Mouse (Mus musculus) heart, embryonic 11.5 days (tissue): Measurements from ENCODE around the gene Olfr1279. TPM values are rescaled to one million over a fixed set of nuclear protein-coding genes. Genes with fewer than 3 reads are reported as not detected.

ENCODE experiments used
- polyA plus RNA-seq: library from polyadenylated mRNA; unstranded; fragments of >200 nt; fragmentation: Nextera tagmentation; extraction: Ambion mirVana; gene quantifications from 2 replicates; pipeline ENCODE4 v1.2.1, GENCODE M21; 2014

Gene Olfr1279
- polyA plus RNA-seq, 1 experiment from 2014 or later: not detected

Other genes starting within 250 kb of the Olfr1279 start
- not detected in 2 replicates for gene Gm13941, start 194.7 kb upstream of the Olfr1279 start, polyA plus RNA-seq
- not detected in 2 replicates for gene Gm15130, start 147.7 kb upstream of the Olfr1279 start, polyA plus RNA-seq
- not detected in 2 replicates for gene 4930430A15Rik, start 71.0 kb upstream of the Olfr1279 start, polyA plus RNA-seq
- not detected in 2 replicates for gene Olfr1275, start 65.3 kb upstream of the Olfr1279 start, polyA plus RNA-seq
- gene Olfr1276, start 46.1 kb upstream of the Olfr1279 start, polyA plus RNA-seq: not detected in 2 replicates
- not detected in 2 replicates for gene Olfr1277, start 26.5 kb upstream of the Olfr1279 start, polyA plus RNA-seq
- not detected in 2 replicates for gene Olfr1278, start 10.5 kb upstream of the Olfr1279 start, polyA plus RNA-seq
- not detected in 2 replicates for gene Olfr1280, start 13.4 kb downstream of the Olfr1279 start, polyA plus RNA-seq
- not detected in 2 replicates for gene Olfr1281, start 25.9 kb downstream of the Olfr1279 start, polyA plus RNA-seq
- gene Olfr1282, start 35.4 kb downstream of the Olfr1279 start, polyA plus RNA-seq: not detected in 2 replicates
- not detected in 2 replicates for gene Olfr1283, start 66.2 kb downstream of the Olfr1279 start, polyA plus RNA-seq
- gene Olfr1284, start 74.9 kb downstream of the Olfr1279 start, polyA plus RNA-seq: not detected in 2 replicates
- not detected in 2 replicates for gene Olfr1286, start 122.5 kb downstream of the Olfr1279 start, polyA plus RNA-seq
- gene Olfr1287, start 148.5 kb downstream of the Olfr1279 start, polyA plus RNA-seq: not detected in 2 replicates
- not detected in 2 replicates for gene Olfr1288, start 173.5 kb downstream of the Olfr1279 start, polyA plus RNA-seq
- not detected in 2 replicates for gene Olfr1289, start 180.2 kb downstream of the Olfr1279 start, polyA plus RNA-seq
- gene Olfr1290, start 193.2 kb downstream of the Olfr1279 start, polyA plus RNA-seq: 0.28 TPM in 1 of 2 replicates, not detected in the other
- gene Olfr1291-ps1, start 196.5 kb downstream of the Olfr1279 start, polyA plus RNA-seq: 0.04 and 0.13 TPM in 2 replicates
- not detected in 2 replicates for gene Olfr1293-ps, start 224.6 kb downstream of the Olfr1279 start, polyA plus RNA-seq
- not detected in 2 replicates for gene Olfr1294, start 239.7 kb downstream of the Olfr1279 start, polyA plus RNA-seq